Mouse (Mus musculus) naive thymus-derived CD4-positive, alpha-beta T cell, adult 2 months (primary cell): ENCODE results near the gene Sds.

Source experiments
- DNase-seq: peaks from one replicate; pipeline ENCODE4 v3.0.0-alpha.2; 2011; ENCODE audit warnings: low read depth

Sds gene

GRCm38 (mm10) chr5:120476296-120476695, at the start of gene Sds:
Sds (plus strand) TSS chr5:120476526.
- no peak for DNase-seq

GRCm38 (mm10) chr5:120426572-120426971, 49.8 kb upstream of the Sds start:
- DNase-seq = no peak

DNA sequence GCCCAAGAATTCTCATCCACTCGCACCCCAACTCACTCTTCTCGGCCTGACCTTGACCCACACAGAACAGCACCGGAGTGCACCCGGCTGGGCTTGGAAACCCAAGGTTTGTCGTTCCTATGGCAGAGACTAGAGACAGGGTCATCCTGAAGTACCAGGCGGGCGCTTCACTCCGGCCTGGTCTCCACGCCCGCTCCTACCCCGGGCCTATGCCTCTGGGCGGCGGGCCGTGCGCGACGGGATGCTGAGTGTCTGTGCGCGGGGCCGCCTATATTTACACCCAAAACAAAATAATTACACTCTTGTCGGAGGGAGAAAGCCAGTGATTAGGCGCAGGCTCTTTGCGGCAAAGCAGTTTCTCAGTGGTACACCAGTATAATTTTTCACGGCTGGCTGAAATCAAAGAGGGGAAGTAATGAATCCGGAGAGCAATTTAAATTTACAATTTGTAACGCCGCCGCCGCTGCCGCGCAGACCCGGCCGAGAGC, 48.8 kb upstream of the Sds start:
- no peak for DNase-seq

DNA sequence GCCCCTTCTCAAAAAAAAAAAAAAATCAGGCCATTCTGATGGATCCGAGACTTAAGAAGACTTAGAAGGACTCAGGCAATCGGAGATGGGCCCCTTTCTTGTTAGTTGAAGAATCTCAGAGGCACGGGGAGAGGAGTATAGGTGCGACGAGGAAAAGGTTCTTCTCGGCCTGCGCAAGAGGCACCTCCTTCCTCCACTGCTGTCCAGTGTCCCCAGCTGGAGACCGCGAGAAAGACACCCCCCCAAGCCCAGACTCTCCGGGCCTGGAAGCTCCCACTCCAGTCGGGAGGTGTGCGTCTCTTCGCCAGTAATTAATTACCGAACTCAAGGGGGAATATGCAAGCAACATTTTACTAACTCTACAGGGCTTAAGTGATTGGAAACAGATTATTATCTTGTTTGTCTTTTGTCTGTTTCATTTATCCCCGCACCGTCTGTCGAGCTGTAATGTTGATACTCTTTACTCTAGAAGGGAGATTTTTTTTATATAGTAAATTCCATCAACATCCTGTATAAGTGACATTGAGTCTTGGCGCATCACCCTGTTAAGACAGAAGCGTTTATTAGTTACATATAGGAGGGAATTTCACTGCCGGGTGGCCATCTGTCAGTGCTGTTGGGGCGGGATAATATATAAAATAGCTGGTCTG, 48.0 kb upstream of the Sds start:
- DNase-seq = no peak

- DNase-seq = no peak
Measured at GRCm38 (mm10) chr5:120428990-120429389, 47.3 kb upstream of the Sds start.

DNA sequence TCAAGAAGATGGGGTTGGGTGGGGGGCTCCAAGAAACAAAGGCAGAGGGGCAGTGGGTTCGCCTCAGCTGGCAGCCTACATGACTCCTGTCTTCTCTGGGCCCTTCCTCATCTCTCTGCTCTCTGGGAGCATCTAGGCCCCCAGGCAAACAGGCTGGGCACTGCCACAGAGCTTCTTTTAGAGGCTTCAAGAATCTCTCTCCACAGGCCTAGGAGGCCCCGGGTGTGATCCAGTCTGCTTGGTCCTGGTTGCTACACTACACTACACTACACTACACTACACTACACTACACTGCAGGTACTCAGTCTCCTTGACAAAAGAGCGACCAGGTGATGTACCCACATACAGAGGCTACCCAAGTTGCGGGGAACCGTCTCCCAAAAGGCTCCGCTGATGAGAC, 46.6 kb upstream of the Sds start:
- DNase-seq = no peak

- DNase-seq = no peak
Measured at GRCm38 (mm10) chr5:120431001-120431583, 45.2 kb upstream of the Sds start.

GRCm38 (mm10) chr5:120431649-120432485, 44.5 kb upstream of the Sds start, which contains the start of gene Lhx5:
Lhx5 (plus strand) TSS chr5:120431699.
- DNase-seq = no peak

DNA sequence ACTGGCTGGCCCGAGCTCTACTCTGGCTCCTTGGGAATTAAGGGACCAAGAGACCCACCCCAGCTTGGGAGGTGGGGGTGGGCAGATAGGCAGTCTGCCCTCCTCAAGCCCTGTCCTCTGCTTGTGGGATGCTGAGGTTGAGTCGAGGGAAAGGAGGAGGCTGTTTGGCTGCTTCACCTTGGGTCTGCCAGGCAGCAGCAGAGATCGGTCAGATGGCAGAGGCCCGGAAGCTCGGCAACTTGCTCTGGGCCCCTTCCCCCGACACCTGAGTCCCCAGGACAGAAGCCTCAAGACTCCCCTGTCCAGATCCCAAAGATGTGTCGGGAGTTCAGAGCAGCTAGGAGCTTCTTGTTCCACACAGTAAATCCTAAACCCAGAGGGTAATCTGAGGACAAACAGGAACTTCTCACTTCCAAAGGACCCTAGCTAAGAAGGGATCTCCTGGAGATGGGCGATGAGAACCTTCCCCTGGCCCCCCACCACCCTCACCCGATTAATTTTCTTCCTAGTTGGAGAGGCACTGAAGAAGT, 43.8 kb upstream of the Sds start:
- DNase-seq = no peak

DNA sequence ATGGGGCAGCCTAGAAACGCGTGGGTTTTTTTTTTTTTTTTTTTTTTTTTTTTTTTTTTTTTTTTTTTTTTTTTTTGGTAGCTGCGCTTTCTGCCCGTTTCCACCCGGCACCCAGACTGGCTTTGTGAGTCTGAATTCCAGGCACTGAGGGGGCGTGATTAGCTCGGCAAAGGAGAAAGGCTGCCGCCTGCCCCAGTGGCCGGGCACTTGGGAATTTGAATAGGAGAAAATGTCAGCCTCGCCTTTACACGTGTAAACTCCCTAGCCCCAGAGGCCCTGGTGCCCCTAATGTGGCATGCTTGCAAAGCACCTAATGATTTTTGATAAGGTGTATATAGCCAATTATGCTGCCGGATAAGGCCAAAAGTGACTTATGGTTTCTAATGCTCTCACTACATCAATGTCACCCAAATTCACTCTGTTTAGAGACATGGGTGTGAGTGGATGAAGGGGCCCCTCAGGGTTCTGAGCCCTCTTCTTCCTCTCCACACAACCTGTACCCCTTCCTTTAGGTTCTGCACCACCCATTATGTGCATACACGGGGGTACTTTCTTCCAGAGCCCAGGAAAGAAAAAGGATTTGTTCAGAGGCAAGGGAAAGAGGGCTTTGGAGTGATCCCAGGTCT, 43.1 kb upstream of the Sds start:
- DNase-seq = no peak

- no peak for DNase-seq
Measured at GRCm38 (mm10) chr5:120434231-120434735, 42.0 kb upstream of the Sds start.

DNA sequence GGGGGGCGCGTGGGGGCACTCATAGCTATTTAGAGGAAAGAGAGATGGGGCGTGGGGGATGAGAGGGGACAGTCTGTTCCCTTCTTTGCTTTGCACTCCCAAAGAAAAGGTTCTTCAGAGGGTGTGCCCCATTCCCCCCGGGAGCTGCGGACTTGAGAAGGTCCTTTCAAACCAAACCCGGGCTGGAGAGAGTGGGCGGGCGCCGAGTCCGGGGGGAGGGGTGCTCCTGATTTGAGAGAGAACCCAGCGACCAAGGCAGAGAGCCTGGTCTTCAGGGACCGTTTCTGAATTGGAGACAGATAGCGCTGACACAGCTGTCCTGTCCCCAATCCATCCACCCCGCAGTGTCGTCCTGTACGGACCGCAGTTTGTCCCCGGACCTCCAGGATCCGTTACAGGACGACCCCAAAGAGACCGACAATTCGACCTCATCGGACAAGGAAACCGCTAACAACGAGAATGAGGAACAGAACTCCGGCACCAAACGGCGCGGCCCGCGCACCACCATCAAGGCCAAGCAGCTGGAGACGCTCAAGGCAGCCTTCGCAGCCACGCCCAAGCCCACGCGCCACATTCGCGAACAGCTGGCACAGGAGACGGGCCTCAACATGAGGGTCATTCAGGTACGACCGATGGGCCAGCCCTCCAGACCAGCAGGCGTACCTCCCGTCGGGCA, 41.2 kb upstream of the Sds start:
- DNase-seq = no peak

- DNase-seq = no peak
Measured at GRCm38 (mm10) chr5:120435731-120436501, 40.4 kb upstream of the Sds start.

DNA sequence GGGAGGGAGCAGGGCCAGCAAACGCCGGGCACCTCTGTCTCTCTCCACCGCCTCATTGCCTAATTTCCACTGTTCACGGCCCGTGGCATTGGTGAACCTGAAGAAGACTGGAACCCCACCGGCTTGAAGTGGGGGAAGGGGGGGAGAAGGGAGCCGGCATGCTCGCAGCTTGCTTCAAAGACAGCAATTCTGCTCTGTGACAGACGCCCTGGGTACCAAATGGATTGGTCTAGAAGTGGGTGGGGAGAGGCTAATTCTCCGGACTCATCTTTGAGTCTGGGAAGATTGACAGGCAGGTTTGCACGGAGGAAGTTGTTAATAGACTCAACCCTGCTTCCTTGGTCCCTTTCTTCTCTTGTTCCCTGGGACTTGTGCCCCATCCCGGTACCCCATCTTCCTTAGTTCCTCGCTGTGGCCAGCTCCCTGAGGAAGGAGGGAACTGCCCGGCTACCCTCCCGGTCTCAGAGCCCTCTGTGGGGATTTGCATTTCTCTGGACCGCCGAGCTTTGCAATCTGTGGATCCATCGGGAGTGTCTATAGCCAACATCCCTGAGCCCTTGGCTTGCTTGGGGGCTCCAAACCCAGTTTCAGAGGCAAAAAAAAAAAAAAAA, 39.3 kb upstream of the Sds start:
- DNase-seq = no peak

DNA sequence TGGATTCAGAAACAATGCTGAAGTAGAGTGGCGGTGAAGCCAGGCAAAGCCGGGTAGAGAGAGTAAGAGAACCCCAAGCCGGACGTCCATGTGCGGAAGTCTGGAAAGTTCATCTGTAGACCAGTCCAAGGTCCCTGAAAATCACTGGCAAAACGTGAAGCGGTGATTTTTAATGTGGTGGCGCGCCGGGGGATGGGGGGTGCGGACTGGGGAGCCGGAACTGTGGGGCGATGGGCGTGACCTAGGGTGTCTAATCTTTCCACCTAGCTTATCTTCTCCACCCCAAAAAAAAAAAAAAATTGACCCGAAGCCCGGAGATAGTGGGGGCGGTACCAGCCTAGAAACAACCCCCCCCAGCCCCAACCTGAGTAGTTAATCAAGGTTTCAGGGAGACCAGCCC, 38.8 kb upstream of the Sds start:
- no peak for DNase-seq

GRCm38 (mm10) chr5:120437986-120438385, 38.3 kb upstream of the Sds start:
- DNase-seq = no peak

GRCm38 (mm10) chr5:120438469-120438868, 37.9 kb upstream of the Sds start:
- no peak for DNase-seq

DNA sequence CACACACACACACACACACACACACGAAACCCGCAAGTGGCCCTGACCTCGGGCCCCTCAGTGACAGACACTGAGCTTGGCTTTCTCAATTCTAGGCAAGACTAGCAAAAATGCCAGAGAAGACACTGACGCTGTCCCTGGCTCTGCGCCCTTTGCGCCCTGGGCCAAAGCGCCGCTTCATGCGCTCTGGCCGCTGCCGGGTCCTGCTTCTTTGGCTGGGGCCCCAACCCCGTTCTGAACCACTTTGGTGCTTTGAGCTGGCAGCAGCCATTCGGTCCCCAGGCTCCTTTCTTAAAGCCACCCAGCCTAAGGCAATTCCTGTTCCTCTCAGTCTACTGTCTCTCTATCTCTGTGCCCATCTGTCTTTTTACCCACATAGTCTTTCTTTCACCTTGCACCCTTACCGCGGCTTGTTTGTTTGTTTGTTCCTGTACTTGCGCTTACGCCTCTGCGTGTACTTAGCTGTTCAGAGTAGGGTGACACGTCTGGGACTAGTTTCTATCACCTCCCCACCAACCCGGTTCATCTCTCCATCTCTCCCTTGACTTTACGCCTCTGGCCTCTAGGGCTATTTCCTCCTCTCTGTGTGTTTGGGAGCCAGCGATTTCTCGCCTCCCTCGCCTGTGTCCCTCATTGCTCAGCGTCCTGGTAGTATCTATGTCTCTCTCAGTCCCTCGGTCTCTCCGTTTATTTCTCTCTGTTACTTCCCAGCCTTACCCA, 37.2 kb upstream of the Sds start:
- no peak for DNase-seq

- no peak for DNase-seq
Measured at GRCm38 (mm10) chr5:120439887-120440670, 36.2 kb upstream of the Sds start.
